Mouse (Mus musculus): ENCODE results near the gene Cdh6. TPM values are rescaled to one million over a fixed set of nuclear protein-coding genes. Genes with fewer than 3 reads are reported as not detected.
A peak's percentile ranks its signal among the peaks of the same experiment; 100 is the strongest.

The Cdh6 gene
- polyA plus RNA-seq, 1 experiment from 2014 or later: 2.7 TPM

DNA sequence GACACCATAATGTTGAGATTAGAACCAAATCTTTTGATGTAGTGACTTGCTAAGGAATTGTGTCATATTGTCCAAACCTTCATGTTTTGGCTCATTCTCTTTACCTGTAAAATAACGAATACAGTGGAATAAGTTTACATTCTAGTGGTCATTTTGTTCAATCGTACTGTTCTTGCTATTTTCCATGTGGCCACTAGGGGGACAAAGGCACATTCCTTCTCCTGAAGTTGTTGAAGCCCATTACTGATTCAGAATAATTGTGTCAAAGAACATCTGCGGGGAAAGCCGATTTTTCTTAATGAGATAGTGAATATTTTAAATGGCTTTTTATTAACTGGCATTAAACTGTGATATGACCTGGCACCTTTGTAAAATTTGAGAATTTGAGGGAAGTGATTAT, 7.5 kb upstream of the Cdh6 start:
- no peak for ATAC-seq

GRCm38 (mm10) chr15:13175978-13176377, 2.5 kb upstream of the Cdh6 start:
- TF ChIP-seq CTCF (IDR thresholded peaks at IDR 0.05; ENCODE audit: low read depth): peak; percentile 33
- no peak overlapping the region for H3K4me3 ChIP-seq (ENCODE audit: low read depth, low read length)
- H3K27ac ChIP-seq (ENCODE audit: low read depth, low read length): no peak overlapping the region
- 34% methylated on average over 9 of the region's 9 CpGs for WGBS
- peaks cover 13% of the 10 kb centered on the region; the same call in 1 of the 2 replicates for H3K27me3 ChIP-seq (replicated peaks; ENCODE audit: control insufficient read depth, insufficient read depth, low read length)
- H3K4me2 ChIP-seq (replicated peaks; ENCODE audit: low read depth): no peak overlapping the region
- no peak overlapping the region for H3K9ac ChIP-seq (ENCODE audit: low read depth, low read length)
- no peaks in the 10 kb centered on the region for H3K36me3 ChIP-seq (ENCODE audit: control insufficient read depth, insufficient read depth)
- ATAC-seq: no peak
- no peaks in the 10 kb centered on the region for H3K4me1 ChIP-seq (replicated peaks; ENCODE audit: control insufficient read depth, insufficient read depth, low read length)
- no peaks in the 10 kb centered on the region for H3K9me3 ChIP-seq (ENCODE audit: control insufficient read depth)

More for the DNA sequence above, 7.5 kb upstream of the Cdh6 start:
- no peaks in the 10 kb centered on the region for H3K4me1 ChIP-seq (replicated peaks; ENCODE audit: control insufficient read depth, insufficient read depth, low read length)
- H3K27me3 ChIP-seq (replicated peaks; ENCODE audit: control insufficient read depth, insufficient read depth, low read length): no peaks in the 10 kb centered on the region
- no peak overlapping the region for H3K9ac ChIP-seq (ENCODE audit: low read depth, low read length)
- 41% methylated on average over 4 of the region's 4 CpGs for WGBS
- no peak overlapping the region for H3K27ac ChIP-seq (ENCODE audit: low read depth, low read length)
- no peaks in the 10 kb centered on the region for H3K9me3 ChIP-seq (ENCODE audit: control insufficient read depth)
- H3K36me3 ChIP-seq (ENCODE audit: control insufficient read depth, insufficient read depth): no peaks in the 10 kb centered on the region
- peak; percentile 85 for TF ChIP-seq CTCF (IDR thresholded peaks at IDR 0.05; ENCODE audit: low read depth)
- no peak overlapping the region for H3K4me2 ChIP-seq (replicated peaks; ENCODE audit: low read depth)
- H3K4me3 ChIP-seq (ENCODE audit: low read depth, low read length): no peak overlapping the region

GRCm38 (mm10) chr15:13174618-13174980, 1.1 kb upstream of the Cdh6 start:
- no peak overlapping the region for H3K9ac ChIP-seq (ENCODE audit: low read depth, low read length)
- 28% methylated on average over 6 of the region's 6 CpGs for WGBS
- peaks cover 13% of the 10 kb centered on the region; the same call in 1 of the 2 replicates for H3K27me3 ChIP-seq (replicated peaks; ENCODE audit: control insufficient read depth, insufficient read depth, low read length)
- H3K4me3 ChIP-seq (ENCODE audit: low read depth, low read length): 0 out of 2 replicates have a peak overlapping the region, but pooled peaks have one; percentile 49
- no peaks in the 10 kb centered on the region for H3K36me3 ChIP-seq (ENCODE audit: control insufficient read depth, insufficient read depth)
- H3K27ac ChIP-seq (ENCODE audit: low read depth, low read length): no peak overlapping the region
- no peaks in the 10 kb centered on the region for H3K9me3 ChIP-seq (ENCODE audit: control insufficient read depth)
- H3K4me2 ChIP-seq (replicated peaks; ENCODE audit: low read depth): no peak overlapping the region; the same call in 1 of the 2 replicates
- TF ChIP-seq CTCF (IDR thresholded peaks at IDR 0.05; ENCODE audit: low read depth): no peak
- no peaks in the 10 kb centered on the region for H3K4me1 ChIP-seq (replicated peaks; ENCODE audit: control insufficient read depth, insufficient read depth, low read length)
- ATAC-seq: no peak

DNA sequence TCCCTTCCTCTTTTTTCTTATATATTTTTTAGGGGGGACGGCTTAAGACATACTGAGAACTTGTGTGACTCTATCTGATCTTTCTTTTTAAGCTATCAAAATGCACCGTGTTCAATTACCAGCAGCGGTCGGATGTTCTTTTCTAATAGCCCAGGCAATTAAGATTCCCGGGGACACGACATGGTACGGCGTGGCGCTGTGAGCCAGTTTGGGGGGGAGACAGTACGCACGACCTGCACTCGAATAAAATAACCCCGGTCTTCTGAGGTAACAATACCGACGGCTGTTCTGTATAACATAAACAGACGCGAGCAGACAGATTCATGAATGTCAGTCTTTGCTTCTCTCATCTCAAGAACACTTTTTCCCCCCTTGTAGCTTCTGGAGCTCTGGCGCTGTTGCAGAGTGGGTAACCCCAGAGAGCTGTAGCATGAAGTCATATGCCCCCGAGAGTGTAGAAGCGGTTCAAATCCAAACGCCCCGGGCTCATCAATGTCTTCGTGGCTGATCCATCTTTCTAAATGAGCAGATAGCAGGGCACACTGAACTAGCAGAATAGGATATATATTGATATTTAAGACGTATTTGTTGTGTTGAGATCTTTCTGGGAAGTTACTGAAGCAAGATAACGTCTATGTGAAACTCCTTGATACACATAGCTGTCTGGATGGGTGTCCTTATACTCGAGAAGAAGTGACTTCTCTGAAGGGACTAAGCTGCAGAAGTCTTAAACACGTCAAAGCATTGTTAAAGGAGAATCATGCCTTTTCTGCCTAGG, 554 bp upstream of the Cdh6 start:
- TF ChIP-seq CTCF (IDR thresholded peaks at IDR 0.05; ENCODE audit: low read depth): no peak
- H3K27me3 ChIP-seq (replicated peaks; ENCODE audit: control insufficient read depth, insufficient read depth, low read length): peaks cover 13% of the 10 kb centered on the region; the same call in 1 of the 2 replicates
- H3K4me2 ChIP-seq (replicated peaks; ENCODE audit: low read depth): peak overlapping the region; percentile 73
- WGBS: 3% methylated on average over 27 of the region's 27 CpGs
- H3K27ac ChIP-seq (ENCODE audit: low read depth, low read length): no peak overlapping the region
- H3K9me3 ChIP-seq (ENCODE audit: control insufficient read depth): no peaks in the 10 kb centered on the region
- H3K36me3 ChIP-seq (ENCODE audit: control insufficient read depth, insufficient read depth): no peaks in the 10 kb centered on the region
- no peak for ATAC-seq
- H3K9ac ChIP-seq (ENCODE audit: low read depth, low read length): no peak overlapping the region
- peak overlapping the region; percentile 49 for H3K4me3 ChIP-seq (ENCODE audit: low read depth, low read length)
- H3K4me1 ChIP-seq (replicated peaks; ENCODE audit: control insufficient read depth, insufficient read depth, low read length): no peaks in the 10 kb centered on the region

DNA sequence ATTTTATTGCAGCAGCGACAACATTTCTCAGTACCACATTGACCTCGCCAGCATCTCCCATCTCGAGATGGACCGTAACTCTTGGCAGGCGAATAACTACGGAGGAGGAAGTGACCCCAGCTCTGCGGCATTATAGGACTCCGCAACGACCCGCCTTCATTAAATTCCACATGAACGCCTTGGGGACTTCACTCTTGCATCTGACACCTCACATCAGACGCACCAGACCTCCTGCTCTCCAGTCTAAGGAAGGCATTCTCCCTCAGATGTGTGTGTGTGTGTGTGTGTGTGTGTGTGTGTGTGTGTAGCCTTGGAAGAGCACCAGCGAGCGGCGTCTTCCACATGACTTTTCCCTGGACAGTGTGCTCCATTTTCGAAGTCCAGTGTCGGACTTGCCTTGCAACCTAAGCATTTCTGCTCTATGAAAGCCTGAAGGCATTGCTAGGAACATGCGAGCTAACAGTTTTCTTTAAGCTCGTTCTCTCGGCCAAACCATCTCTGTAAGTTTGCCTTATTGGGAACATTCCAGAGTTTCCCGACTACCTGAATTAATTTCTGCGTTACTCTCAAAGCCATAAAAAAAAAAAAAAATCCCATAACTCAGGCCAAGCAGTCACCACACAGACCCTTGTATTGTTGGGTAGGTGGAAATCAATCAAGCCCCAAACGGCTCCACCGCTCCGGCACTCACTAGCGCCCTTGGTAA, 957 bp downstream of the Cdh6 start:
- Histone ChIP-seq H3K27me3 (replicated peaks; ENCODE audit: control insufficient read depth, insufficient read depth, low read length) (peaks cover 13% of the 10 kb centered on the region; the same call in 1 of the 2 replicates), H3K36me3 (ENCODE audit: control insufficient read depth, insufficient read depth) (no peaks in the 10 kb centered on the region), H3K9me3 (ENCODE audit: control insufficient read depth) (no peaks in the 10 kb centered on the region), H3K27ac (ENCODE audit: low read depth, low read length) (no peak overlapping the region), H3K4me2 (replicated peaks; ENCODE audit: low read depth) (peak overlapping the region; percentile 73), H3K4me1 (replicated peaks; ENCODE audit: control insufficient read depth, insufficient read depth, low read length) (no peaks in the 10 kb centered on the region), H3K4me3 (ENCODE audit: low read depth, low read length) (peak overlapping the region; percentile 49), H3K9ac (ENCODE audit: low read depth, low read length) (no peak overlapping the region)
- WGBS: 1% methylated on average over 26 of the region's 26 CpGs
- ATAC-seq: 0 out of 2 replicates have a peak, but pooled peaks have one; percentile 26
- TF ChIP-seq CTCF (IDR thresholded peaks at IDR 0.05; ENCODE audit: low read depth): no peak
